Mouse (Mus musculus): ENCODE data around the gene Speer3.

GRCm38 (mm10) chr5:13825108-13825507 lies 33.7 kb downstream of the Speer3 start:
- TF ChIP-seq CTCF (IDR thresholded peaks at IDR 0.05; ENCODE audit: control insufficient read depth, insufficient read depth, insufficient read length) (no peak), CEBPB (IDR thresholded peaks at IDR 0.05; ENCODE audit: low read depth) (no peak)

All from C2C12 (cell line).